Mouse (Mus musculus) CD4-positive, CD25-positive, alpha-beta regulatory T cell, adult 4 months (primary cell): Measurements from ENCODE around the gene Myh4. TPM values are rescaled to one million over a fixed set of nuclear protein-coding genes. Genes with fewer than 3 reads are reported as not detected.

Experiments used
- ATAC-seq: one replicate; pipeline ENCODE4 v1.8.0; 2017
- polyA plus RNA-seq, 2 experiments: library from polyadenylated mRNA; unstranded; fragments of 100-300 nt; shearing (Covaris generic); gene quantifications; one replicate each; pipeline ENCODE4 v1.2.1; 2017

Gene Myh4
- polyA plus RNA-seq: not detected

- no peak for ATAC-seq
These were observed at the start of gene Myh4 for GRCm38 (mm10) chr11:67237481-67238079. Myh4 (plus strand) TSS chr11:67238029.

GRCm38 (mm10) chr11:67190316-67190715 is 47.5 kb upstream of the Myh4 start:
- no peak for ATAC-seq

- ATAC-seq: no peak
These were observed 47.0 kb upstream of the Myh4 start for GRCm38 (mm10) chr11:67190814-67191213.

DNA sequence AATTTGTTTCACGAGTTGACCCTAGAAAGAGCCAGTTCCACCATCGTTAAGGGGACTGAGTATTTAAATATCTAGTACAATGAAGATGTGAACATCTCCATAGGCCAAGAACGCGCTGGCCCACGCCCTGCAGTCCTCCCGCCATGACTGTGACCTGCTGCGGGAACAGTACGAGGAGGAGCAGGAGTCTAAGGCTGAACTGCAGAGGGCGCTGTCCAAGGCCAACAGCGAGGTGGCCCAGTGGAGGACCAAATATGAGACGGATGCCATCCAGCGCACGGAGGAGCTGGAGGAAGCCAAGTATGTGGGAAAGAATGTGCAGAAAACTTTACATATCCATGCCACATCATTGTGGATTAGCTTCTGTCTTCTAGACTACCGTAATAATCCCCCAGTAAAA is 46.3 kb upstream of the Myh4 start:
- no peak for ATAC-seq

GRCm38 (mm10) chr11:67199321-67199720 is 38.5 kb upstream of the Myh4 start:
- ATAC-seq: no peak

DNA sequence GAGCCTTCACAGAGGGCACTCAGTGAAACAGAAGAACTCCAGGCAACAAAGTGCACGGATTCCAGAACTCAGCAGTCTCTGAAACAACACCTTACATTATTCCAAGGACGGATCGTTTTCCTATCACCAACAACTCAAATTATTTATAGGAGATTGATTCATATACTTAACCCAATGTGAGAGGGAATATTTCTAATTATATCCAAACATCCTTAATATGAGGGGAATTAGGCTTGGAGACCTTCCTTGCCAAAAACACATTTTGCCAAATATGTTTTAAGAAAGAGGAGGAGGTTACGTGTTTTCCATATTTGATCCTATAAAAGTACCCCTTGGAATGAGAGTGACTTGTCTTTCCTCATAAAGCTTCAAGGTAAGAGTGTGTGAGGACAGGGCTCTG is 38.1 kb upstream of the Myh4 start, which contains the start of gene Myh1:
TSS of gene Myh1 (plus strand) at position 301 of the 400 bp plus-strand sequence.
- ATAC-seq: no peak

DNA sequence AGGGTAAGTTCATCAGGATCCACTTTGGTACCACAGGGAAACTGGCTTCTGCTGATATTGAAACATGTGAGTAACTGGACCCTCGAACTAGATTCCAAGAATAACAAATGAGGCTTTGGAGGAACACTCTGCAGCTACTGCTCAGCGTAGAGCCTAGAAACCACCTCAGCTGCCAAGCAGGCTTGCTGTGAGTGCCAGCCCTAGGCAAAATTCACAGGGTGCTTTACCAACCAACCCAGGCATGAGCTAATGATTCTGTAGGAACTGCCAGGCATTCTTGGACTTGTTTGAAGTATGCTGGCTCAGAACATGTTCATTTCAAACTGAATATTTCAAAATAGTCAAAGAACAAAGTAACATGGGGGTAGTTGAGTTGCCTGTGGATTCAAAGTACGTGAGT is 33.1 kb upstream of the Myh4 start:
- ATAC-seq: no peak

GRCm38 (mm10) chr11:67221803-67222202 is 16.0 kb upstream of the Myh4 start:
- ATAC-seq: no peak

GRCm38 (mm10) chr11:67224466-67224865 is 13.4 kb upstream of the Myh4 start:
- no peak for ATAC-seq

DNA sequence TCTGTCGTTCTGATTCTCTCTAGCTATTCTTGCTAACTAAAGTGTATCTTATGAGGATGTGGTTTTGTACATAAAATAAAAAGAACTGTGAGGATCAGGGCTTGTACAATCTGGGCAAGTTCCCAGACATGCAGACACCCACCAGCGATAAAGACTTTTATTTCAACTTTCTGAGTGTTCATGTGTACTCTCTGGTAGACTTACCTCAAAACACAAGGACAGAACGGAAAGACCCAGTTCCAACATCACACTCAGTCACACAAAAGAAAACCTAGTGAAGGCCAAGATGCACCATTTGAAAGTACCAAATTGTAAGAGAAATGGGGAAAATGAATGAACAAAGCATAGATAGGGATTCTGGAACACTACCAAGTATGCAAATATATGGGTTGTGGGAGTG is 9.1 kb upstream of the Myh4 start:
- no peak for ATAC-seq

- ATAC-seq: no peak
These were observed 8.7 kb upstream of the Myh4 start for GRCm38 (mm10) chr11:67229166-67229565.

GRCm38 (mm10) chr11:67229946-67230345 is 7.9 kb upstream of the Myh4 start:
- no peak for ATAC-seq

DNA sequence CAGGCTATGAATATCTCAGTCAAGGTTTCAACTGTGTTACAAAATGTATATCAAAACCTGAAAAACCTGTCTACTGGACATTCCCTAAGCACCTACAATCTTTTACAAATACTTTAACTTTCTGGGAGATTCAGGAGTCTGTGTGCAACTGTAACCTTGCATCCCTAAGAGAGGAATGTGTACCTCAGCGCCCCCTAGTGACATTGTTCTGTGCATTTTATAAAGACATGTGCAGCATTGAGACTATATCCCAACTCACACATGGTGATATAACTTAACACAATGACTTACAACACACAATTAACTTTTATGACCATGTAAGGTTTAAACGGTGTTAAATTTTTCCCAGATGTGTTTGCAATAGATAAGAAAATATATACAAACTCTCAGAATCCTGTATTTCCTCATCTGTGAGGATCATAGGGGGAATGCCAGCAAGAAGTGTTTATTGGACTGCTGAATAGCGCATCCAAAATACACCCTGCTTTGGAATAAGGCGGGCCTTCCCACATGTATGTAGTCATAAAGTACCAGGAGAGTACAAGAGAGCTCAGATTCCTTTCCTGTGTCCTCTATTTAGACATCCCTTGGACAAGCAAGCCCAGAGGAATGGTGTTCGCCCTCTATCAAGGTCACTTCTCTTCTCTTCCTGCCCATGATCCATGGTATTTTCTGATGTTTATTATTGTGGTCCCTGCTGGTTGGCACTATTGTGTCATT is 2.0 kb upstream of the Myh4 start:
- no peak for ATAC-seq

- ATAC-seq: no peak
These were observed 1.0 kb upstream of the Myh4 start for GRCm38 (mm10) chr11:67236799-67237198.

- ATAC-seq: no peak
These were observed 3.2 kb downstream of the Myh4 start for GRCm38 (mm10) chr11:67241051-67241450.

GRCm38 (mm10) chr11:67253691-67254090 is 15.9 kb downstream of the Myh4 start:
- ATAC-seq: no peak

GRCm38 (mm10) chr11:67257048-67257447 is 19.2 kb downstream of the Myh4 start:
- no peak for ATAC-seq

- no peak for ATAC-seq
These were observed 23.1 kb downstream of the Myh4 start for GRCm38 (mm10) chr11:67260956-67261355.

DNA sequence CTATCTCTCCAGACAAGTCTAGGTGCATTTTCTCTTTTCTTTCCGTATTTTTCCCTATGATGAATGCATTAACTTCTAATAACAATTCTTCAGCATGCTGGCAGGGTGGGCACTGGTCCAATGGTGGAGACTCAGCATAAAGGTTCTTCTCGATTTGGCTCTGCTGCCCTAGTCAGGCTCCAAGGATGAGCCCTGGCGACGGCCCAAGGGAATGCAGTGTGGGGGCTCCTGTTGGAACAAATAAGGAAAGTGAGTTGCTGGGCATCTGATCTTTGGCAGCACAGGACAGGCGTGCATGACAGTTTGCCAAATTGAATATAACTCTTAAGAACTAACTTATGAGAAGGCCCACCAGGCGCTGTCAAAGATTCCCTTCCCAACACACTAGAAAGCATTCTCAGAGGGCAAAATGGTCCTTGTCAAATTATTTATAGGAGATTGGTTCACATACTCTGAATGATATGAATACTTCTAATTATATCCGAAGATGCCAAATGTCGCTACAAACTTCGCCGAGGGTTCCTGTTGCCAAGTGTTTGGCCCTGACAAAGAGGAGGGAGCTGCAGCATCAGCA is 38.9 kb downstream of the Myh4 start, which contains the start of gene Myh8:
TSS of gene Myh8 (plus strand) at position 524 of the 574 bp plus-strand sequence.
- ATAC-seq: no peak

- ATAC-seq: no peak
These were observed 55.6 kb downstream of the Myh4 start for GRCm38 (mm10) chr11:67293440-67293839.
